Mouse (Mus musculus): Measurements from ENCODE around the gene Gm30737. TPM values are rescaled to one million over a fixed set of nuclear protein-coding genes. Genes with fewer than 3 reads are reported as not detected.
"Not testable (repeated sequence)": the region's sequence is repeated elsewhere in the genome, so short reads cannot be mapped to it uniquely, and the experiment has no call there.

Gene Gm30737
- not detected in 2 replicates for total RNA-seq (2015; ENCODE audit: low replicate concordance)
- total RNA-seq (2017; ENCODE audit: low replicate concordance), result not detected in 2 replicates

- not testable (repeated sequence) for ATAC-seq (replicated peaks; ENCODE audit: low FRiP score, poor library complexity, severe bottlenecking)
Observed at GRCm38 (mm10) chrY:14400410-14400809, at the start of gene Gm30737. Gene Gm30737, plus strand, starts transcription at chrY:14400710.
